Mouse (Mus musculus) gastrocnemius, postnatal 4 days (tissue): ENCODE results near the gene Cfap99. TPM values are rescaled to one million over a fixed set of nuclear protein-coding genes. Genes with fewer than 3 reads are reported as not detected.

ENCODE experiments used
- total RNA-seq, 2 experiments: library from RNA; stranded (reverse); gene quantifications; 2 replicates each; pipeline ENCODE4 v1.2.3; 2021

Gene Cfap99
- total RNA-seq, 2 experiments from 2014 or later = 0.16 to 0.17 TPM

Other genes with a start within 250 kb of the Cfap99 start
- 1 to 10 TPM; 2.1 TPM for gene Poln, start 119.2 kb upstream of the Cfap99 start, total RNA-seq
- gene Haus3, start 119.1 kb upstream of the Cfap99 start, total RNA-seq = 1 to 10 TPM; 7.9 to 8.4 TPM
- 10 to 100 TPM; 79.5 to 81.3 TPM for gene Mxd4, start 100.9 kb upstream of the Cfap99 start, total RNA-seq
- 1 to 10 TPM; 2.8 to 2.9 TPM for gene Zfyve28, start 151 bp upstream of the Cfap99 start, total RNA-seq
- 10 to 100 TPM; 63.2 to 66.1 TPM for gene Rnf4, start 47.7 kb downstream of the Cfap99 start, total RNA-seq
- gene Fam193a, start 81.3 kb downstream of the Cfap99 start, total RNA-seq = 10 to 100 TPM; 35.8 to 41.1 TPM
- gene Tnip2, start 225.4 kb downstream of the Cfap99 start, total RNA-seq = 10 to 100 TPM in 1 of 2 experiments, 1 to 10 TPM in 1; 9.8 to 10.1 TPM
- gene Sh3bp2, start 237.2 kb downstream of the Cfap99 start, total RNA-seq = 1 to 10 TPM; 4.9 to 5.4 TPM